Mouse (Mus musculus) ES-E14 (cell line): Measurements from ENCODE around the gene Fbxw10.

ENCODE experiments used
- CHD2 ChIP-seq: IDR thresholded peaks from 2 replicates; pipeline ENCODE4 v1.6.1; 2014; ENCODE audit warnings: mild to moderate bottlenecking, low read depth, low read length, inconsistent platforms
- HCFC1 ChIP-seq: IDR thresholded peaks from 2 replicates; pipeline ENCODE4 v1.6.1; 2012; ENCODE audit warnings: low read length, inconsistent platforms, borderline replicate concordance; ENCODE audit not compliant: insufficient read depth
- MAFK ChIP-seq: IDR thresholded peaks from 2 replicates; pipeline ENCODE4 v1.6.1; 2014; ENCODE audit warnings: mild to moderate bottlenecking, low read depth, low read length, inconsistent platforms; ENCODE audit not compliant: insufficient read depth
- ZC3H11A ChIP-seq: IDR thresholded peaks from 2 replicates; pipeline ENCODE4 v1.6.1; 2012; ENCODE audit warnings: low read depth, mild to moderate bottlenecking, inconsistent platforms, low read length, borderline replicate concordance
- ZNF384 ChIP-seq: IDR thresholded peaks from 2 replicates; pipeline ENCODE4 v1.6.1; 2012; ENCODE audit warnings: low read depth, low read length, inconsistent platforms

DNA sequence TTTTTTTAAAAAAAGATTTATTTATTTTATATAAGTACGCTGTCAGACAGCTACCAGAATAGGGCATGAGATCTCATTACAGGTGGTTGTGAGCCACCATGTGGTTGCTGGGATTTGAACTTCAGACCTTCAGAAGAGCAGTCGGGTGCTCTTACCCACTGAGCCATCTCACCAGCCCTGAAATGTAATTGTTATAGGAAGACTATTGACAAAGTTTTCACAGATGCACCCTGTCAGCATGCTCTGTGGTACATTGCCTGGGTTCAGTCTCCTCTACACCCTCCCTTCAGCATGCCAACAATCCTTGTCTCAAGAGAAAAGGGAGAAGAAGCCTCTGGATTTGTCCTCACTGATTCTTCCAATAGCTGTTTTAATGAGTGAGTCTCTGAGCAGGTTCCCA, 66.3 kb downstream of the Fbxw10 start:
- TF ChIP-seq ZNF384 (no peak), ZC3H11A (no peak), CHD2 (no peak), HCFC1 (no peak), MAFK (no peak)
